Mouse (Mus musculus): ENCODE measurements around the gene Spire2. TPM values are rescaled to one million over a fixed set of nuclear protein-coding genes. Genes with fewer than 3 reads are reported as not detected.

Spire2 gene
- polyA plus RNA-seq, 1 experiment from 2014 or later = 44.0 TPM

DNA sequence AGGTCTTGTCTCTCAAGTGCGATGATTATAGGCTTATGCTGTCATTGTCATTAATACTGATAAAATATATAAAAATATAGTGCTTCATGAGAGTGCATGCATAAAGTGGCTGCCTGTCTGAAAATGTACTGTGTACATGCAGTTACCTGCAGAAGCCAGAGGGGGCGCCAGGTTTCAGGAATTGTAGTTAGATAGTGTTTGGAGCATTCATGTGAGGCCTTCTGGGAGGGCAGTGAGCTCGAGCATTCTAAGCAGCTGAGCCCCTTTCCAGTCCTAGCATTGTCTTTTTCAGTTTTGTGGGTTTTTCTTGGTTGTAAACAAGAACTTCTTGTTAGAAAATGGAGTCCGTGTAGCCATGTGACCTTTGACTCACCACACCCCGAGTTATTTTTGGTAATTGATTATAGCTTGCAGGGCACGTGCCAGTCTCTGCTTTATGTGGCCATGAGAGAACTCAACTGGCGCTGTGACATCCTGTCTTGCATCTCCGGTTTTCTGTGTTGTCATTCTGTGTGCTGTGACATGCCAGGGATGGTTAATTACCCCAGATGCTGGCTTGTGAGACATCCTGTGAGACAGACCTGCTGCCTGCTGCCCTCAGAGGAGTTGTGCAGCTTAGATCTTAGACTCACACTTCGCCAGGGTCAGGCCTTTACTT, 52.5 kb downstream of the Spire2 start:
- Histone ChIP-seq H3K9ac (replicated peaks) (no peak overlapping the region), H3K27ac (replicated peaks) (no peak overlapping the region), H3K4me2 (no peak overlapping the region), H3K36me3 (peaks cover 95% of the 10 kb centered on the region), H3K9me3 (replicated peaks) (no peaks in the 10 kb centered on the region), H3K4me3 (replicated peaks) (no peak overlapping the region), H3K27me3 (replicated peaks) (no peaks in the 10 kb centered on the region), H3K4me1 (no peaks in the 10 kb centered on the region)
- WGBS = 71% methylated on average over 9 of the region's 9 CpGs
- ATAC-seq (ENCODE audit: low FRiP score) = no peak

- Histone ChIP-seq H3K4me1 (no peaks in the 10 kb centered on the region), H3K36me3 (peaks cover 97% of the 10 kb centered on the region), H3K27ac (replicated peaks) (no peak overlapping the region), H3K9me3 (replicated peaks) (no peaks in the 10 kb centered on the region), H3K9ac (replicated peaks) (no peak overlapping the region), H3K27me3 (replicated peaks) (no peaks in the 10 kb centered on the region), H3K4me2 (no peak overlapping the region), H3K4me3 (replicated peaks) (no peak overlapping the region)
- no peak for ATAC-seq (ENCODE audit: low FRiP score)
- 70% methylated on average over 3 of the region's 3 CpGs for WGBS
These were observed 54.5 kb downstream of the Spire2 start for GRCm38 (mm10) chr8:123387041-123387440.

GRCm38 (mm10) chr8:123387801-123388200, 55.3 kb downstream of the Spire2 start:
- Histone ChIP-seq H3K4me1 (no peaks in the 10 kb centered on the region), H3K27me3 (replicated peaks) (no peaks in the 10 kb centered on the region), H3K9ac (replicated peaks) (no peak overlapping the region), H3K4me2 (no peak overlapping the region), H3K36me3 (peaks cover 97% of the 10 kb centered on the region), H3K4me3 (replicated peaks) (no peak overlapping the region), H3K27ac (replicated peaks) (no peak overlapping the region), H3K9me3 (replicated peaks) (no peaks in the 10 kb centered on the region)
- WGBS = 92% methylated on average over 8 of the region's 8 CpGs
- ATAC-seq (ENCODE audit: low FRiP score) = no peak

DNA sequence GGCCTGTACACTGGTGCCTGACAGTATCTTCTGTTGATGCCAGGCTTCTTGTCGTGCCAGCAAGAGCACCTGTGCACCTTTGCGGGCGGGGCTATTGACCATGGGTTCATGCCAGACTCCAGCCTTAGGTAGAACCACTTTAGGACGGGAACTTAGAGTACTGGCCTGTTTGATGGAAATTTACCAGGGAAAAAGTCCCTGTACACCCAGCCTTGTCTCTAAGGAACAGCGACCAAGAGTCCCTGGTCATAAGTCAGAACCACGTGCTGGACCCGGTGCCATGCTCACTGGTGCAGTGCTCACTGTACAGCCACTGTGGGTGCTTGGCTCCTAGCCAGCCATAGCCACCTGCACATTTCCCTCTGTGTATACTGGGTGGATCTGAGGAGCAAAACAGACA, 56.5 kb downstream of the Spire2 start:
- H3K27ac ChIP-seq (replicated peaks) = no peak overlapping the region
- ATAC-seq (ENCODE audit: low FRiP score) = no peak
- H3K36me3 ChIP-seq = peaks cover 97% of the 10 kb centered on the region
- WGBS = 95% methylated on average over 7 of the region's 7 CpGs
- H3K27me3 ChIP-seq (replicated peaks) = no peaks in the 10 kb centered on the region
- H3K9ac ChIP-seq (replicated peaks) = no peak overlapping the region
- no peaks in the 10 kb centered on the region for H3K9me3 ChIP-seq (replicated peaks)
- no peak overlapping the region for H3K4me2 ChIP-seq
- H3K4me3 ChIP-seq (replicated peaks) = no peak overlapping the region
- no peaks in the 10 kb centered on the region for H3K4me1 ChIP-seq

GRCm38 (mm10) chr8:123398308-123398707, 65.8 kb downstream of the Spire2 start:
- Histone ChIP-seq H3K27me3 (replicated peaks) (no peaks in the 10 kb centered on the region), H3K4me2 (no peak overlapping the region), H3K27ac (replicated peaks) (no peak overlapping the region), H3K4me3 (replicated peaks) (no peak overlapping the region), H3K36me3 (peaks cover 98% of the 10 kb centered on the region), H3K4me1 (no peaks in the 10 kb centered on the region), H3K9me3 (replicated peaks) (no peaks in the 10 kb centered on the region), H3K9ac (replicated peaks) (no peak overlapping the region)
- WGBS = 95% methylated on average over 13 of the region's 13 CpGs
- no peak for ATAC-seq (ENCODE audit: low FRiP score)

GRCm38 (mm10) chr8:123401936-123402335, 69.4 kb downstream of the Spire2 start:
- no peak overlapping the region for H3K27ac ChIP-seq (replicated peaks)
- no peak for ATAC-seq (ENCODE audit: low FRiP score)
- H3K4me3 ChIP-seq (replicated peaks) = no peak overlapping the region
- no peak overlapping the region for H3K9ac ChIP-seq (replicated peaks)
- no peaks in the 10 kb centered on the region for H3K27me3 ChIP-seq (replicated peaks)
- H3K4me1 ChIP-seq = peaks cover 7% of the 10 kb centered on the region
- H3K36me3 ChIP-seq = peaks cover 64% of the 10 kb centered on the region
- WGBS = 93% methylated on average over 9 of the region's 9 CpGs
- no peak overlapping the region for H3K4me2 ChIP-seq
- H3K9me3 ChIP-seq (replicated peaks) = no peaks in the 10 kb centered on the region

GRCm38 (mm10) chr8:123402730-123403326, 70.3 kb downstream of the Spire2 start:
- no peak for ATAC-seq (ENCODE audit: low FRiP score)
- WGBS = 88% methylated on average over 9 of the region's 9 CpGs

DNA sequence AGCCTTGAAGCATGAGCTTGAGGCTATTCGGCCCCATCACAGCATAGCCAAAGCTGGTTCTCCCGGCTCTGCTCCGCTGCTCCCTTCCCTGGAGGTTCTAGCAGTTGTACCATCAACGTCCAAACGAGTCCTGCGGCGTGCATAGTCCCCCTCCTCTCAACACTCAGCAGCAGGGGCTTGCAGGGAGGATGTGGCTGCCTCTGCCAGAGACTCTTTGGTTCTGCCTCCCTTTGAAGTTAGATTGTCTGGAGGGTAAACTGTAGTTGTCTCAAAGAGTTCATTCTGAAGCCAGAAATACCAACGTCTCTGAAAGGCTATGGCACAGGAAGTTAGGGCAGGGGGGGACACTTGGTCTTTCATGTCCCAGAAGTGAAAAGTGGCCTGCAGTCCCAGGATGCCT, 72.0 kb downstream of the Spire2 start:
- H3K9ac ChIP-seq (replicated peaks) = no peak overlapping the region
- WGBS = 30% methylated on average over 8 of the region's 8 CpGs
- H3K27ac ChIP-seq (replicated peaks) = no peak overlapping the region

More at GRCm38 (mm10) chr8:123402730-123403326, 70.3 kb downstream of the Spire2 start:
- H3K4me2 ChIP-seq = no peak overlapping the region
- H3K4me3 ChIP-seq (replicated peaks) = no peak overlapping the region
- H3K36me3 ChIP-seq = peaks cover 57% of the 10 kb centered on the region
- H3K9me3 ChIP-seq (replicated peaks) = no peaks in the 10 kb centered on the region
- H3K27me3 ChIP-seq (replicated peaks) = no peaks in the 10 kb centered on the region
- no peak overlapping the region for H3K27ac ChIP-seq (replicated peaks)
- H3K4me1 ChIP-seq = peaks cover 9% of the 10 kb centered on the region
- no peak overlapping the region for H3K9ac ChIP-seq (replicated peaks)

GRCm38 (mm10) chr8:123406786-123407185, 74.3 kb downstream of the Spire2 start, which contains the start of gene Mc1r:
Mc1r (plus strand) TSS chr8:123407107.
- H3K4me2 ChIP-seq = peak within 1 kb of the TSS; percentile 11; the same call in 1 of the 2 replicates

More for the DNA sequence above, 72.0 kb downstream of the Spire2 start:
- Histone ChIP-seq H3K9me3 (replicated peaks) (no peaks in the 10 kb centered on the region), H3K4me2 (no peak overlapping the region), H3K36me3 (peaks cover 40% of the 10 kb centered on the region), H3K27me3 (replicated peaks) (no peaks in the 10 kb centered on the region), H3K4me3 (replicated peaks) (no peak overlapping the region), H3K4me1 (peaks cover 20% of the 10 kb centered on the region)
- ATAC-seq (ENCODE audit: low FRiP score) = no peak

GRCm38 (mm10) chr8:123407612-123408011, 75.1 kb downstream of the Spire2 start:
- Histone ChIP-seq H3K27ac (replicated peaks) (no peak overlapping the region), H3K9ac (replicated peaks) (no peak overlapping the region), H3K4me1 (peaks cover 29% of the 10 kb centered on the region), H3K4me3 (replicated peaks) (no peak overlapping the region), H3K9me3 (replicated peaks) (no peaks in the 10 kb centered on the region), H3K27me3 (replicated peaks) (no peaks in the 10 kb centered on the region), H3K4me2 (no peak overlapping the region), H3K36me3 (peaks cover 9% of the 10 kb centered on the region)
- no peak for ATAC-seq (ENCODE audit: low FRiP score)
- 93% methylated on average over 13 of the region's 13 CpGs for WGBS

More at GRCm38 (mm10) chr8:123406786-123407185, 74.3 kb downstream of the Spire2 start, which contains the start of gene Mc1r:
- Histone ChIP-seq H3K36me3 (peaks cover 18% of the 10 kb centered on the region), H3K27ac (replicated peaks) (no peak within 1 kb of the TSS), H3K4me3 (replicated peaks) (no peak within 1 kb of the TSS), H3K9ac (replicated peaks) (no peak within 1 kb of the TSS), H3K9me3 (replicated peaks) (no peaks in the 10 kb centered on the region), H3K4me1 (peaks cover 29% of the 10 kb centered on the region), H3K27me3 (replicated peaks) (no peaks in the 10 kb centered on the region)
- WGBS = 13% methylated on average over 4 of the region's 4 CpGs
- no peak for ATAC-seq (ENCODE audit: low FRiP score)

DNA sequence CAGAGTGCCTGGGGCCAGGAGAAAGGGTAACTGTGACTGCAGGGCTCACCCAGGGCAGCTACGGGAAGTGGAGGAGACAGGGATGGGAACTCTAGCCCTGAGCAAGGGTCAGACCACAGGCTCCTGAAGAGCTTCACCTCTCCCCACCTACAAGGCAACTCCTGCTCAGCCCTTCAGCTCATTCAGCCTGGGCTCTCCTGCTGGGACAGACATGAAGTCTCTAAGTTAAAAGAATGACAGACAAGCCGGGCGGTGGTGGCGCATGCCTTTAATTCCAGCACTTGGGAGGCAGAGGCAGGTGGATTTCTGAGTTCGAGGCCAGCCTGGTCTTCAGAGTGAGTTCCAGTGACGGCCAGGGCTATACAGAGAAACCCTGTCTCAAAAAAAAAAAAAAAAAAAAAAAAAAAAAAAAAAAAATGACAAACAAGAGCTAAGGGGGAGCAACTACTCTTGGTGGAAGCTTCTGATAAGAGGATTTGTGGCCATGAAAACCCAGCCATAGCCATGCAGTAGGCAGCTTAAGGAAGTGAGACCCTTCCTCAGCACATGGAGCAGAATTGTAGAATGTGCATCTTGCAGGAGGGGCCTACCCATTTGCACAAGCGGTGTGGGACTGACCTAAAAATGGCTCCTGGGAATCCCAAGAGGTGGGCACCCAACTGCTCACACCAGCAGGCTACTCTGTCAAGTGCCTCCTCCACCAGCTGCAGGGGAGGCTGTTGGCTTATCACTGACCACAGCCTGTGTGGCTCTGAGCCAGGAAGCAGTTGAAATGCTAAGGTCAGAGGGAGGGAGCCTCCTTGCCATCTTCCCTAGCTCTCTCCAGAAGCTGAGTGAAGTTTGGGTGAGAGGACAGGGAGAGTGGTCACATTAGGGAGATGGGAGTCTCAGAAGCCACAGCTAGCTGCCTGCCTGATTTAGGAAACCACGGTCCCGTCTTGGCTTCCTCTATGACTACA, 76.4 kb downstream of the Spire2 start:
- H3K4me1 ChIP-seq = peaks cover 29% of the 10 kb centered on the region
- H3K36me3 ChIP-seq = no peaks in the 10 kb centered on the region
- 0 out of 2 replicates have a peak overlapping the region, but pooled peaks have one; percentile 78 for H3K4me3 ChIP-seq (replicated peaks)
- ATAC-seq (ENCODE audit: low FRiP score) = no peak
- peak overlapping the region; percentile 97 for H3K27ac ChIP-seq (replicated peaks)
- no peaks in the 10 kb centered on the region for H3K27me3 ChIP-seq (replicated peaks)
- no peaks in the 10 kb centered on the region for H3K9me3 ChIP-seq (replicated peaks)
- H3K9ac ChIP-seq (replicated peaks) = peak overlapping the region; percentile 96; the same call in 1 of the 2 replicates
- 78% methylated on average over 9 of the region's 9 CpGs for WGBS
- H3K4me2 ChIP-seq = peak overlapping the region; percentile 82
